Mouse (Mus musculus) lung, postnatal 0 days (tissue): ENCODE measurements around the gene Pam.

Source experiments
- CTCF ChIP-seq: IDR thresholded peaks from 2 replicates; pipeline ENCODE4 v1.5.1; 2016; ENCODE audit warnings: antibody characterized with exemption, mild to moderate bottlenecking
- EP300 ChIP-seq: IDR thresholded peaks from 2 replicates; pipeline ENCODE4 v1.6.1; 2016; ENCODE audit warnings: antibody characterized with exemption, mild to moderate bottlenecking, control low read depth

DNA sequence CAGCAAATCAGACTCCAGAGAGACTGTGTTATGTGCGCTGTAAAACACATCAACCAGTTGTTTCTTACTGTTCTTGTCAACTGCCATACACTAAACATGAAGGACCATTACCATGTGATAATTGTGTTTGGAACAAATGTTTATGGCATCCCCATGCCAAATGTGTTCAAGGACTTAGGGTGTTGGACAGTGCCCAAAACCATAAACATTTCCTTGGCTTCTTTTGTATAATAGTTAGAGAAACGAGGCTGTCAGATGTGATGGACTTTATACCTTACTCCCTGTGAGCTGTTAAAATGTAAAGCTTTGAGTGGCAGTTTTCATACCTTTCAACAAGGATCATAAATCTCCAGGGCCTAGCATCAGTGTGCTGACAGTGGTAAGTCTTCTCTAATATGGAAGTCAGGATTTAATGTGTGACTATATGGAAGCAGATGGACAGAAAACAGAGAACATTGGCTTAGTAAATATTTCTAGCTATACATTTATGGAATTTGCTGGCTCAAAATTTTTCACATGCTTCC lies 169.4 kb downstream of the Pam start:
- no peak for TF ChIP-seq CTCF
- TF ChIP-seq EP300 = no peak
